Mouse (Mus musculus) cerebellum, adult (tissue): ENCODE measurements around the gene Olfr1250.
"Not testable (repeated sequence)": the region's sequence is repeated elsewhere in the genome, so short reads cannot be mapped to it uniquely, and the experiment has no call there.

Experiments used
- ATAC-seq: cut with Nextera tagmentation; 2 replicates; pipeline ENCODE4 v1.9.2; 2017; ENCODE audit warnings: mild to moderate bottlenecking, moderate library complexity, mixed read lengths; ENCODE audit not compliant: insufficient number of reproducible peaks, low FRiP score, low TSS enrichment

Gene Olfr1250

GRCm38 (mm10) chr2:89661367-89661766 is at the start of gene Olfr1250:
Gene Olfr1250 (minus strand): TSS chr2:89661467.
- no peak for ATAC-seq

DNA sequence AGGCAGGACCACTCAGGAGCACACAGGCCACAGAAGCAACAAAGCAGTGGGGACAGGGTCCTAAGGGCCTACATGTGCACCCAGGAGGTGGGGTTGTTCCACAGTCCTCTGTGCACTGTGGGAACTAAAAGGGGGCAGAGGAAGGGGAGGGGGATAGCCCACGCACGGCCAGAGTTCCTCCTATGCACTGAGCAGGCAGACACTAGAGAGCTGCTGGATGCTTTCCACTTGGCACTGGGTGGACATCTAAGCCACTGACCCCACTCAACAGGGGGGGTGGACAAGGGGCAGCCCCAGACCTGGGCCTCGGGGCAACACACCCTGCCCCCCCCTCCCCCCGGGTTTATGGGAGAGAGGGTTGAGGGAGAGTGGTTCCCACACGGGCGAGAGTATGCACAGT is 30.7 kb upstream of the Olfr1250 start:
- no peak for ATAC-seq

GRCm38 (mm10) chr2:89671836-89672235 is 10.6 kb upstream of the Olfr1250 start, which contains the start of gene Olfr1251:
Gene Olfr1251 (minus strand): TSS chr2:89671936.
- no peak for ATAC-seq

DNA sequence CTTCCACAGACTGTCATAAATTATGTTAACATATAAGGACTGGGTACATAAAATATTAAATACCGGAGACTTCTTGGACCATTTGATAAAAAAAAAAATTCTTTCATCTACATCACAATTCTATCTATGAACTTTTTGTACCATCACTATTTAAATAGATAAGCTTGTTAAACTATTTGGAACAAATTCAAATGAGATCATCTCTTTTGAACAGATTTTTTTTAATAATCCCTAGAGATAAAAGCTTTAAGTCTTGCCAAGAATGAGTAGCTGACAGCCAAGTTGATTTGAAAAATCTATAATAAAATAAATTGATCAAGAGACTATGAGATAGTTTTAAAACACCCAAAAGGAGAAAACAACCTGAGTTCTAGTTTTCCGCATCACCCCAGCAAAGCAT is 26.4 kb downstream of the Olfr1250 start, which contains the start of gene Olfr1249:
TSS of gene Olfr1249 (minus strand) at position 101 of the 400 bp plus-strand sequence.
- ATAC-seq: no peak

GRCm38 (mm10) chr2:89618145-89618544 is 43.1 kb downstream of the Olfr1250 start, which contains the start of gene Olfr1248:
Gene Olfr1248 (minus strand): TSS chr2:89618245.
- ATAC-seq: not testable (repeated sequence)

DNA sequence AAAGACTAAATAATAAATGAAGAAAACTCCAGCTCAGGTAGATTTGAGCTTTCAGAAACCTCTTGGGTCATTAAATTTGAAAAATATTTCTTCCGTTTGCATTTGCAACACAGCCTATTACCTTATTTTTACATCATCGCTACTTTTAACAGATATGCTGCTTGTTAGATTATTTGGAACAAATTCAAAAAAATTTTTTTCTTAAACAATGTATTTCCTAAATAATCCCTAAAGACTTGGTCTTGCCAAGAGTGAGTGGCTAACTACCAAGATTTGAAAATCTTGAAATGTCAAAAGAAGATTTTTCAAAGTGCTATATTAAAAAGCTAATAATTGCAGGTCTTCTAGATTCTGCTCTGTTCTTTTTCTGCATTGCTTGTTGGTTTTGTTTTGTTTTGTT is 47.2 kb downstream of the Olfr1250 start, which contains the start of gene Olfr1247:
TSS of gene Olfr1247 (minus strand) at position 101 of the 400 bp plus-strand sequence.
- ATAC-seq: no peak
